Mouse (Mus musculus): ENCODE results near the gene Plxnd1. TPM values are rescaled to one million over a fixed set of nuclear protein-coding genes. Genes with fewer than 3 reads are reported as not detected.

The Plxnd1 gene
- polyA plus RNA-seq, 1 experiment, result 6.1 TPM

- Histone ChIP-seq H3K4me3 (ENCODE audit: control insufficient read depth, low read depth, low read length) (no peak overlapping the region), H3K4me1 (ENCODE audit: control insufficient read depth, insufficient read depth, low read length) (no peaks in the 10 kb centered on the region), H3K27ac (ENCODE audit: control insufficient read depth, insufficient read depth, low read depth, low read length) (no peak overlapping the region), H3K36me3 (ENCODE audit: control insufficient read depth, insufficient read depth, low read length) (no peaks in the 10 kb centered on the region), H3K27me3 (ENCODE audit: control insufficient read depth, insufficient read depth, low read length) (no peaks in the 10 kb centered on the region)
- no peak for TF ChIP-seq POLR2A (IDR thresholded peaks at IDR 0.05; ENCODE audit: control insufficient read depth, low read depth, low read length)
- no peak for TF ChIP-seq CTCF (IDR thresholded peaks at IDR 0.05; ENCODE audit: control insufficient read depth, insufficient read depth, insufficient replicate concordance, low read depth, low read length)
Measured at GRCm38 (mm10) chr6:116000851-116001250, 6.0 kb upstream of the Plxnd1 start.

DNA sequence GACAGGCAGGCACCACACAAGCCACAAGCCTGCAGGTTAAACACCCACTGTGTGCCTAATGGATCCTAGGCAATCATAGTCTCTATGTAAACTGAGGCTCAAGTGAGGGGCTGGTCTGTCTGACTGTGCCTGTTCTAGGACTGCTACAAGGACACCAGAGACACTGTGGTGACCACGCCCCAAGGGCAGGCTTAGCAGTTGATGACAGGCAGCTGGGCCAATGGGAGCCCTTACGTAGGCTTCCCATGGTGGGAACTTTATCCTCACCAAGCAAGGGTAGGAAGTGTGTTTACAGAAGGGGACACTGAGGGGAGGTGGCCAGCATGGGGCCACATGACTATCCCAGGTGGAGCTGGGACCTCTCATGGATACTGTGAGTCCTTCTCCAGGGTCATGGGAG, 4.4 kb upstream of the Plxnd1 start:
- no peaks in the 10 kb centered on the region for H3K36me3 ChIP-seq (ENCODE audit: control insufficient read depth, insufficient read depth, low read length)
- H3K27ac ChIP-seq (ENCODE audit: control insufficient read depth, insufficient read depth, low read depth, low read length), result no peak overlapping the region
- TF ChIP-seq CTCF (IDR thresholded peaks at IDR 0.05; ENCODE audit: control insufficient read depth, insufficient read depth, insufficient replicate concordance, low read depth, low read length) (no peak), POLR2A (IDR thresholded peaks at IDR 0.05; ENCODE audit: control insufficient read depth, low read depth, low read length) (no peak)
- H3K27me3 ChIP-seq (ENCODE audit: control insufficient read depth, insufficient read depth, low read length), result peaks cover 2% of the 10 kb centered on the region; the same call in 1 of the 2 replicates
- H3K4me3 ChIP-seq (ENCODE audit: control insufficient read depth, low read depth, low read length), result no peak overlapping the region
- peaks cover 3% of the 10 kb centered on the region; the same call in 1 of the 2 replicates for H3K4me1 ChIP-seq (ENCODE audit: control insufficient read depth, insufficient read depth, low read length)

GRCm38 (mm10) chr6:115998758-115999157, 4.0 kb upstream of the Plxnd1 start:
- peaks cover 7% of the 10 kb centered on the region for H3K4me1 ChIP-seq (ENCODE audit: control insufficient read depth, insufficient read depth, low read length)
- TF ChIP-seq POLR2A (IDR thresholded peaks at IDR 0.05; ENCODE audit: control insufficient read depth, low read depth, low read length), result no peak
- H3K27ac ChIP-seq (ENCODE audit: control insufficient read depth, insufficient read depth, low read depth, low read length), result no peak overlapping the region
- no peaks in the 10 kb centered on the region for H3K36me3 ChIP-seq (ENCODE audit: control insufficient read depth, insufficient read depth, low read length)
- H3K27me3 ChIP-seq (ENCODE audit: control insufficient read depth, insufficient read depth, low read length), result peaks cover 2% of the 10 kb centered on the region; the same call in 1 of the 2 replicates
- H3K4me3 ChIP-seq (ENCODE audit: control insufficient read depth, low read depth, low read length), result no peak overlapping the region

DNA sequence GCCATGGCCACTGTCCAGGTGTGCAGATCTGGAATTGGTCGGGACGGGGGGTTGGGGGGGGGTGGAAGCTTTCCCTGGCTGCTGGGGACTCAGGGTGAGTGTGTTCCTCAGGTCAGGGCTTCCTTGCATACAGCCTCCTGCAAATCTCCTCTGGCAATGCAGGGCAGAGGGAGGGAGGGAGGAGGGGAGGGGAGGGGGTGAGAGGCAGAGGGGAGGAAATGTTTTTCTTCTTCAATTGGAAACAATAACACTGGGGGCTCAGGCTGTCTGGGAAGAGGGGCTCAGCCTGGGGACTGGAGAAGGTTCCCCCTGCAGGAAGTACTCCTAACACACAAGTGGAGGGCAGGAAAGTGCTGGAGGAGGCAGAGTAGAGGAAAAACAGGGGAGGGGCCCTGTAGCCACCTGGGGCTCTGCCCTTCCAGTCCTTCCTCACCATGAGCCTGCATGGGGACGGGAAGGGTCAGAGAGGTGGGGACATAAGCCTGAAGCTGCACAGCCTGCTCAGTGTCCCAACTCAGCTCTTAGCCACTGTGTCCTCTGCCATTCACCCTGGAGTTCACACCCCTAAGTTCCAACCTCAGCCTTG, 3.0 kb upstream of the Plxnd1 start:
- H3K4me1 ChIP-seq (ENCODE audit: control insufficient read depth, insufficient read depth, low read length), result peaks cover 15% of the 10 kb centered on the region
- H3K4me3 ChIP-seq (ENCODE audit: control insufficient read depth, low read depth, low read length), result no peak overlapping the region
- peaks cover 2% of the 10 kb centered on the region; the same call in 1 of the 2 replicates for H3K27me3 ChIP-seq (ENCODE audit: control insufficient read depth, insufficient read depth, low read length)
- no peaks in the 10 kb centered on the region for H3K36me3 ChIP-seq (ENCODE audit: control insufficient read depth, insufficient read depth, low read length)
- TF ChIP-seq POLR2A (IDR thresholded peaks at IDR 0.05; ENCODE audit: control insufficient read depth, low read depth, low read length), result no peak
- no peak for TF ChIP-seq CTCF (IDR thresholded peaks at IDR 0.05; ENCODE audit: control insufficient read depth, insufficient read depth, insufficient replicate concordance, low read depth, low read length)
- H3K27ac ChIP-seq (ENCODE audit: control insufficient read depth, insufficient read depth, low read depth, low read length), result no peak overlapping the region

- peaks cover 15% of the 10 kb centered on the region for H3K4me1 ChIP-seq (ENCODE audit: control insufficient read depth, insufficient read depth, low read length)
Measured at GRCm38 (mm10) chr6:115996171-115996851, 1.5 kb upstream of the Plxnd1 start.

GRCm38 (mm10) chr6:115995531-115995941, 731 bp upstream of the Plxnd1 start:
- Histone ChIP-seq H3K27ac (ENCODE audit: control insufficient read depth, insufficient read depth, low read depth, low read length) (peak overlapping the region; percentile 42), H3K4me1 (ENCODE audit: control insufficient read depth, insufficient read depth, low read length) (peaks cover 15% of the 10 kb centered on the region), H3K27me3 (ENCODE audit: control insufficient read depth, insufficient read depth, low read length) (peaks cover 2% of the 10 kb centered on the region; the same call in 1 of the 2 replicates)

More at GRCm38 (mm10) chr6:115996171-115996851, 1.5 kb upstream of the Plxnd1 start:
- H3K36me3 ChIP-seq (ENCODE audit: control insufficient read depth, insufficient read depth, low read length), result no peaks in the 10 kb centered on the region
- H3K27ac ChIP-seq (ENCODE audit: control insufficient read depth, insufficient read depth, low read depth, low read length), result peak overlapping the region; percentile 42
- no peak overlapping the region for H3K4me3 ChIP-seq (ENCODE audit: control insufficient read depth, low read depth, low read length)
- peaks cover 2% of the 10 kb centered on the region; the same call in 1 of the 2 replicates for H3K27me3 ChIP-seq (ENCODE audit: control insufficient read depth, insufficient read depth, low read length)
- no peak for TF ChIP-seq POLR2A (IDR thresholded peaks at IDR 0.05; ENCODE audit: control insufficient read depth, low read depth, low read length)
- TF ChIP-seq CTCF (IDR thresholded peaks at IDR 0.05; ENCODE audit: control insufficient read depth, insufficient read depth, insufficient replicate concordance, low read depth, low read length), result no peak

GRCm38 (mm10) chr6:115994146-115994876, 494 bp downstream of the Plxnd1 start:
- TF ChIP-seq POLR2A (IDR thresholded peaks at IDR 0.05; ENCODE audit: control insufficient read depth, low read depth, low read length) (no peak), CTCF (IDR thresholded peaks at IDR 0.05; ENCODE audit: control insufficient read depth, insufficient read depth, insufficient replicate concordance, low read depth, low read length) (no peak)
- no peaks in the 10 kb centered on the region for H3K36me3 ChIP-seq (ENCODE audit: control insufficient read depth, insufficient read depth, low read length)
- peak overlapping the region; percentile 35; the same call in 1 of the 2 replicates for H3K27ac ChIP-seq (ENCODE audit: control insufficient read depth, insufficient read depth, low read depth, low read length)
- H3K27me3 ChIP-seq (ENCODE audit: control insufficient read depth, insufficient read depth, low read length), result peaks cover 2% of the 10 kb centered on the region; the same call in 1 of the 2 replicates
- H3K4me1 ChIP-seq (ENCODE audit: control insufficient read depth, insufficient read depth, low read length), result peaks cover 15% of the 10 kb centered on the region
- peak overlapping the region; percentile 84 for H3K4me3 ChIP-seq (ENCODE audit: control insufficient read depth, low read depth, low read length)

More at GRCm38 (mm10) chr6:115995531-115995941, 731 bp upstream of the Plxnd1 start:
- Histone ChIP-seq H3K36me3 (ENCODE audit: control insufficient read depth, insufficient read depth, low read length) (no peaks in the 10 kb centered on the region), H3K4me3 (ENCODE audit: control insufficient read depth, low read depth, low read length) (no peak overlapping the region)
- TF ChIP-seq CTCF (IDR thresholded peaks at IDR 0.05; ENCODE audit: control insufficient read depth, insufficient read depth, insufficient replicate concordance, low read depth, low read length) (no peak), POLR2A (IDR thresholded peaks at IDR 0.05; ENCODE audit: control insufficient read depth, low read depth, low read length) (no peak)

Measured in testis, adult 2 months (tissue).